Mouse (Mus musculus): ENCODE data around the gene Ccdc32. TPM values are rescaled to one million over a fixed set of nuclear protein-coding genes. Genes with fewer than 3 reads are reported as not detected.
"Not testable (repeated sequence)": the region's sequence is repeated elsewhere in the genome, so short reads cannot be mapped to it uniquely, and the experiment has no call there.

The Ccdc32 gene
- polyA plus RNA-seq, 1 experiment from 2014 or later: 38.5 TPM

GRCm38 (mm10) chr2:119026951-119027350 is 2.2 kb downstream of the Ccdc32 start:
- no peak overlapping the region for H3K4me2 ChIP-seq
- WGBS: 93% methylated on average over 4 of the region's 4 CpGs
- ATAC-seq (replicated peaks): no peak
- H3K4me1 ChIP-seq: peaks cover 16% of the 10 kb centered on the region
- no peak overlapping the region for H3K4me3 ChIP-seq
- H3K27ac ChIP-seq: no peak overlapping the region
- no peaks in the 10 kb centered on the region for H3K9me3 ChIP-seq
- H3K27me3 ChIP-seq (replicated peaks): no peaks in the 10 kb centered on the region
- H3K9ac ChIP-seq: no peak overlapping the region
- H3K36me3 ChIP-seq (replicated peaks): peaks cover 8% of the 10 kb centered on the region; the same call in 1 of the 2 replicates

- no peak overlapping the region for H3K9ac ChIP-seq
- no peak overlapping the region for H3K4me2 ChIP-seq
- H3K4me1 ChIP-seq: peaks cover 16% of the 10 kb centered on the region
- H3K27me3 ChIP-seq (replicated peaks): no peaks in the 10 kb centered on the region
- no peaks in the 10 kb centered on the region for H3K9me3 ChIP-seq
- WGBS: 71% methylated on average over 4 of the region's 4 CpGs
- H3K4me3 ChIP-seq: no peak overlapping the region
- peaks cover 20% of the 10 kb centered on the region for H3K36me3 ChIP-seq (replicated peaks)
- no peak for ATAC-seq (replicated peaks)
- no peak overlapping the region for H3K27ac ChIP-seq
Measured at GRCm38 (mm10) chr2:119025239-119025616, 4.0 kb downstream of the Ccdc32 start.

- Histone ChIP-seq H3K27ac (no peak overlapping the region), H3K4me2 (no peak overlapping the region), H3K9me3 (no peaks in the 10 kb centered on the region), H3K4me3 (no peak overlapping the region), H3K4me1 (peaks cover 16% of the 10 kb centered on the region), H3K27me3 (replicated peaks) (no peaks in the 10 kb centered on the region), H3K36me3 (replicated peaks) (peaks cover 20% of the 10 kb centered on the region), H3K9ac (no peak overlapping the region)
- 75% methylated on average over 9 of the region's 9 CpGs for WGBS
- ATAC-seq (replicated peaks): no peak
Measured at GRCm38 (mm10) chr2:119024536-119025238, 4.5 kb downstream of the Ccdc32 start.

GRCm38 (mm10) chr2:119023154-119023660 is 6.0 kb downstream of the Ccdc32 start:
- Histone ChIP-seq H3K4me1 (peaks cover 18% of the 10 kb centered on the region), H3K9ac (no peak overlapping the region), H3K4me2 (no peak overlapping the region), H3K27ac (no peak overlapping the region), H3K4me3 (no peak overlapping the region), H3K36me3 (replicated peaks) (peaks cover 20% of the 10 kb centered on the region), H3K9me3 (no peaks in the 10 kb centered on the region), H3K27me3 (replicated peaks) (no peaks in the 10 kb centered on the region)
- ATAC-seq (replicated peaks): no peak
- WGBS: 92% methylated on average over 6 of the region's 6 CpGs

GRCm38 (mm10) chr2:119019538-119019937 is 9.7 kb downstream of the Ccdc32 start:
- 0 out of 2 replicates have a peak, but pooled peaks have one; percentile 11 for ATAC-seq (replicated peaks)
- H3K4me1 ChIP-seq: peaks cover 11% of the 10 kb centered on the region
- WGBS: 53% methylated on average over 4 of the region's 4 CpGs
- H3K4me3 ChIP-seq: no peak overlapping the region
- H3K9ac ChIP-seq: no peak overlapping the region
- no peak overlapping the region for H3K4me2 ChIP-seq
- H3K9me3 ChIP-seq: no peaks in the 10 kb centered on the region
- peak overlapping the region; percentile 70; the same call in 1 of the 2 replicates for H3K27ac ChIP-seq
- peaks cover 25% of the 10 kb centered on the region for H3K36me3 ChIP-seq (replicated peaks)
- H3K27me3 ChIP-seq (replicated peaks): no peaks in the 10 kb centered on the region

GRCm38 (mm10) chr2:119019131-119019530 is 10.1 kb downstream of the Ccdc32 start:
- Histone ChIP-seq H3K9me3 (no peaks in the 10 kb centered on the region), H3K27me3 (replicated peaks) (no peaks in the 10 kb centered on the region), H3K36me3 (replicated peaks) (peaks cover 25% of the 10 kb centered on the region), H3K4me1 (peaks cover 11% of the 10 kb centered on the region), H3K9ac (no peak overlapping the region), H3K4me3 (no peak overlapping the region), H3K27ac (peak overlapping the region; percentile 70), H3K4me2 (peak overlapping the region; percentile 18; the same call in 1 of the 2 replicates)
- peak; percentile 80 for ATAC-seq (replicated peaks)
- WGBS: 7% methylated on average over 5 of the region's 5 CpGs

GRCm38 (mm10) chr2:119018391-119019122 is 10.6 kb downstream of the Ccdc32 start:
- peak; percentile 76 for ATAC-seq (replicated peaks)
- no peaks in the 10 kb centered on the region for H3K9me3 ChIP-seq
- H3K27me3 ChIP-seq (replicated peaks): no peaks in the 10 kb centered on the region
- H3K4me3 ChIP-seq: no peak overlapping the region
- peak overlapping the region; percentile 70 for H3K27ac ChIP-seq
- WGBS: 57% methylated on average over 22 of the region's 22 CpGs
- H3K9ac ChIP-seq: no peak overlapping the region
- peak overlapping the region; percentile 18; the same call in 1 of the 2 replicates for H3K4me2 ChIP-seq
- peaks cover 25% of the 10 kb centered on the region for H3K36me3 ChIP-seq (replicated peaks)
- peaks cover 11% of the 10 kb centered on the region for H3K4me1 ChIP-seq

GRCm38 (mm10) chr2:119017647-119018046 is 11.5 kb downstream of the Ccdc32 start:
- Histone ChIP-seq H3K27me3 (replicated peaks) (no peaks in the 10 kb centered on the region), H3K4me2 (no peak overlapping the region), H3K36me3 (replicated peaks) (peaks cover 22% of the 10 kb centered on the region), H3K4me3 (no peak overlapping the region), H3K27ac (no peak overlapping the region), H3K9ac (no peak overlapping the region), H3K4me1 (peaks cover 11% of the 10 kb centered on the region), H3K9me3 (no peaks in the 10 kb centered on the region)
- WGBS: 92% methylated on average over 3 of the region's 3 CpGs
- no peak for ATAC-seq (replicated peaks)

- not testable (repeated sequence) for H3K4me2 ChIP-seq; H3K27ac ChIP-seq; ATAC-seq (replicated peaks); H3K36me3 ChIP-seq (replicated peaks); H3K9ac ChIP-seq; H3K4me3 ChIP-seq; H3K9me3 ChIP-seq; H3K27me3 ChIP-seq (replicated peaks)
- WGBS: 76% methylated on average over 4 of the region's 4 CpGs
- peaks cover 11% of the 10 kb centered on the region for H3K4me1 ChIP-seq
Measured at GRCm38 (mm10) chr2:119016312-119016711, 12.9 kb downstream of the Ccdc32 start.

- Histone ChIP-seq H3K27me3 (replicated peaks) (no peaks in the 10 kb centered on the region), H3K4me3 (no peak overlapping the region), H3K9me3 (no peaks in the 10 kb centered on the region), H3K4me1 (peaks cover 11% of the 10 kb centered on the region), H3K4me2 (no peak overlapping the region), H3K36me3 (replicated peaks) (peaks cover 5% of the 10 kb centered on the region; the same call in 1 of the 2 replicates), H3K9ac (no peak overlapping the region), H3K27ac (no peak overlapping the region)
- no peak for ATAC-seq (replicated peaks)
- 75% methylated on average over 12 of the region's 12 CpGs for WGBS
Measured at GRCm38 (mm10) chr2:119015604-119016180, 13.5 kb downstream of the Ccdc32 start.

GRCm38 (mm10) chr2:119014989-119015388 is 14.2 kb downstream of the Ccdc32 start:
- no peaks in the 10 kb centered on the region for H3K27me3 ChIP-seq (replicated peaks)
- no peak overlapping the region for H3K4me3 ChIP-seq
- peaks cover 11% of the 10 kb centered on the region for H3K4me1 ChIP-seq
- no peak overlapping the region for H3K9ac ChIP-seq
- WGBS: 82% methylated on average over 7 of the region's 7 CpGs
- H3K27ac ChIP-seq: no peak overlapping the region
- H3K36me3 ChIP-seq (replicated peaks): peaks cover 5% of the 10 kb centered on the region; the same call in 1 of the 2 replicates
- H3K9me3 ChIP-seq: no peaks in the 10 kb centered on the region
- H3K4me2 ChIP-seq: no peak overlapping the region
- no peak for ATAC-seq (replicated peaks)

GRCm38 (mm10) chr2:119009376-119009775 is 19.8 kb downstream of the Ccdc32 start:
- WGBS: 93% methylated on average over 2 of the region's 2 CpGs

More at GRCm38 (mm10) chr2:119009376-119009775, 19.8 kb downstream of the Ccdc32 start:
- Histone ChIP-seq H3K27me3 (replicated peaks) (no peaks in the 10 kb centered on the region), H3K9ac (no peak overlapping the region), H3K36me3 (replicated peaks) (no peaks in the 10 kb centered on the region), H3K27ac (no peak overlapping the region), H3K4me1 (no peaks in the 10 kb centered on the region), H3K9me3 (no peaks in the 10 kb centered on the region), H3K4me2 (no peak overlapping the region), H3K4me3 (no peak overlapping the region)
- ATAC-seq (replicated peaks): no peak
